Comparison of ENCODE assay signal across 25 mouse cellular contexts in the genomic region with DNA sequence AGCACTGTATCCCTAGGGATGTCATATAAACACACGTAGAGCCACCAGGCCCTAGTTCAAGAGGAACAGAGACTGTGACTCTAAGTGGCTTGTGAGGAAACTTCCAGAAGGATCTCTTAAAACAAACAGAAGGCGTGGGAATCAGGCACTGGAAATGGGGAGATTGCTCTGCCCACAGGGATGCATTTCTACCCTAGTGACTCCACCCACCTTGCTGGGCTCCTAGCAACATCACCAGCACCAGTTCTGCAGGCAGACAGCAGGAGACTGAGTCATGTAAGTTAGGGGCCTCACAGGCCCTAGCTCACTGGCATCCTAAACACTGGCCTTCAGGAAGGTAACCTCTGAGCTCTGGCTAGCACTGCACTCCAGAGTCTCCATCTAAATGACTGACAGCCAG. TPM values are rescaled to one million over a fixed set of nuclear protein-coding genes. Genes with fewer than 3 reads are reported as not detected.
DNase-seq lines count a peak whose midpoint lies in the region; ATAC-seq and TF ChIP-seq lines count a peak whose summit lies in the region.
"Had no signal": no experiment of that assay in that cellular context is flagged by ENCODE, and none has a peak within 500 bp of the region (broad histone marks: within the 10 kb centered on the region; RNA-seq: fewer than 3 reads in every experiment).

No protein-coding gene starts in this region.

- no peaks in the 10 kb centered on the region for H3K9me3 ChIP-seq in forebrain, embryonic 10.5 days
- no peaks in the 10 kb centered on the region for H3K9me3 ChIP-seq in forebrain, embryonic 11.5 days (ENCODE audit: control insufficient read depth, low read length)
- H3K9me3 ChIP-seq in midbrain, embryonic 11.5 days (ENCODE audit: control insufficient read depth, low read length), result no peaks in the 10 kb centered on the region
- no peaks in the 10 kb centered on the region for H3K9me3 ChIP-seq in midbrain, embryonic 13.5 days
- H3K9me3 ChIP-seq: embryonic facial prominence, embryonic 10.5 days; embryonic facial prominence, embryonic 12.5 days; forebrain, embryonic 13.5 days; forebrain, embryonic 15.5 days had no signal

- H3K27ac ChIP-seq in forebrain, embryonic 10.5 days, result peak overlapping the region; percentile 53; the same call in 1 of the 2 replicates
- H3K27ac ChIP-seq in forebrain, embryonic 11.5 days (ENCODE audit: low read depth, low read length), result no peak overlapping the region
- peak overlapping the region; percentile 33; the same call in 1 of the 2 replicates for H3K27ac ChIP-seq in layer of hippocampus, adult 2 months
- H3K27ac ChIP-seq in midbrain, embryonic 11.5 days (ENCODE audit: low read depth, low read length), result no peak overlapping the region
- H3K27ac ChIP-seq in midbrain, embryonic 13.5 days, result no peak overlapping the region
- H3K27ac ChIP-seq: embryonic facial prominence, embryonic 10.5 days; embryonic facial prominence, embryonic 12.5 days; forebrain, embryonic 13.5 days; forebrain, embryonic 15.5 days had no signal

- H3K36me3 ChIP-seq in forebrain, embryonic 10.5 days (replicated peaks), result no peaks in the 10 kb centered on the region
- H3K36me3 ChIP-seq in forebrain, embryonic 11.5 days (ENCODE audit: control insufficient read depth, insufficient read depth, low read length), result no peaks in the 10 kb centered on the region
- H3K36me3 ChIP-seq in midbrain, embryonic 11.5 days (ENCODE audit: control insufficient read depth, insufficient read depth, low read length), result no peaks in the 10 kb centered on the region
- no peaks in the 10 kb centered on the region for H3K36me3 ChIP-seq in midbrain, embryonic 13.5 days
- H3K36me3 ChIP-seq: embryonic facial prominence, embryonic 10.5 days; embryonic facial prominence, embryonic 12.5 days; forebrain, embryonic 15.5 days had no signal

- no peak overlapping the region for H3K4me2 ChIP-seq in forebrain, embryonic 11.5 days (ENCODE audit: low read depth, low read length, severe bottlenecking)
- H3K4me2 ChIP-seq in midbrain, embryonic 11.5 days, result no peak overlapping the region
- no peak overlapping the region for H3K4me2 ChIP-seq in midbrain, embryonic 13.5 days (replicated peaks)
- H3K4me2 ChIP-seq: embryonic facial prominence, embryonic 12.5 days; forebrain, embryonic 13.5 days; forebrain, embryonic 15.5 days had no signal

- no peak for TF ChIP-seq CTCF in layer of hippocampus, adult 2 months (conservative IDR thresholded peaks at IDR 0.05)

- ATAC-seq in forebrain, embryonic 11.5 days (replicated peaks; ENCODE audit: low FRiP score), result no peak
- ATAC-seq in midbrain, embryonic 11.5 days (ENCODE audit: low FRiP score), result no peak
- no peak for ATAC-seq in midbrain, embryonic 13.5 days
- ATAC-seq: forebrain, embryonic 13.5 days; forebrain, embryonic 15.5 days; forebrain, postnatal 0 days had no signal

- H3K27me3 ChIP-seq in forebrain, embryonic 10.5 days (ENCODE audit: poor library complexity, severe bottlenecking), result peaks cover 100% of the 10 kb centered on the region
- H3K27me3 ChIP-seq in forebrain, embryonic 11.5 days (ENCODE audit: control insufficient read depth, insufficient read depth, low read length), result peaks cover 19% of the 10 kb centered on the region
- H3K27me3 ChIP-seq in midbrain, embryonic 11.5 days (ENCODE audit: control insufficient read depth, insufficient read depth, low read length), result peaks cover 13% of the 10 kb centered on the region
- H3K27me3 ChIP-seq in midbrain, embryonic 13.5 days, result peaks cover 34% of the 10 kb centered on the region

- H3K9ac ChIP-seq in forebrain, embryonic 11.5 days (ENCODE audit: low read length), result no peak overlapping the region
- H3K9ac ChIP-seq in midbrain, embryonic 11.5 days (ENCODE audit: low read length), result no peak overlapping the region
- no peak overlapping the region for H3K9ac ChIP-seq in midbrain, embryonic 13.5 days (replicated peaks)
- H3K9ac ChIP-seq: embryonic facial prominence, embryonic 12.5 days; forebrain, embryonic 13.5 days; forebrain, embryonic 15.5 days; forebrain, postnatal 0 days had no signal

- 88% methylated on average over 2 of the region's 2 CpGs for WGBS in forebrain, embryonic 10.5 days
- 85% methylated on average over 2 of the region's 2 CpGs for WGBS in forebrain, embryonic 11.5 days
- 78% methylated on average over 2 of the region's 2 CpGs for WGBS in midbrain, embryonic 11.5 days
- WGBS in midbrain, embryonic 13.5 days, result 90% methylated on average over 2 of the region's 2 CpGs

- DNase-seq in forebrain, embryonic 10.5 days (ENCODE audit: extremely low spot score, low spot score), result no peak
- no peak for DNase-seq in forebrain, embryonic 11.5 days (ENCODE audit: low spot score)
- peak in 1 of 2 experiments; percentile 49 for DNase-seq in layer of hippocampus, adult 2 months (ENCODE audit: low spot score in 2 of 2)
- no peak for DNase-seq in layer of hippocampus, adult 11-12 months (ENCODE audit: low spot score)
- peak; percentile 75 for DNase-seq in midbrain, embryonic 11.5 days (ENCODE audit: low spot score, missing footprints)
- peak; percentile 38 for DNase-seq in 3T3-L1 (ENCODE audit: low read depth, low spot score)
- no peak for DNase-seq in lung, postnatal 14 days
- DNase-seq: adrenal gland, adult 2 months; adrenal gland, postnatal 10 days; adrenal gland, postnatal 25 days; cerebellum, adult 11-12 months; cerebellum, adult 2 months; cerebellum, adult 9-10 months; cerebellum, postnatal 10 days; cerebellum, postnatal 25 days; forebrain, postnatal 0 days had no signal

- H3K4me1 ChIP-seq in forebrain, embryonic 10.5 days, result peaks cover 50% of the 10 kb centered on the region
- H3K4me1 ChIP-seq in forebrain, embryonic 11.5 days (replicated peaks; ENCODE audit: control insufficient read depth, insufficient read depth, low read length), result peaks cover 15% of the 10 kb centered on the region; the same call in 1 of the 2 replicates
- H3K4me1 ChIP-seq in midbrain, embryonic 11.5 days (ENCODE audit: control insufficient read depth, insufficient read depth, low read length), result peaks cover 24% of the 10 kb centered on the region
- peaks cover 30% of the 10 kb centered on the region for H3K4me1 ChIP-seq in midbrain, embryonic 13.5 days (replicated peaks)

- no peak overlapping the region for H3K4me3 ChIP-seq in forebrain, embryonic 10.5 days
- H3K4me3 ChIP-seq in forebrain, embryonic 11.5 days (ENCODE audit: low read depth, low read length), result no peak overlapping the region
- no peak overlapping the region for H3K4me3 ChIP-seq in layer of hippocampus, adult 2 months
- no peak overlapping the region for H3K4me3 ChIP-seq in midbrain, embryonic 11.5 days (ENCODE audit: low read depth, low read length)
- no peak overlapping the region for H3K4me3 ChIP-seq in midbrain, embryonic 13.5 days (replicated peaks)
- H3K4me3 ChIP-seq: embryonic facial prominence, embryonic 10.5 days; embryonic facial prominence, embryonic 12.5 days; forebrain, embryonic 13.5 days; forebrain, embryonic 15.5 days had no signal

RNA-seq across cellular contexts. Expression of a gene that starts 4.5 kb away (rescaled TPM):
- polyA plus RNA-seq in forebrain, embryonic 10.5 days (2016; fragmentation: Nextera tagmentation; extraction: Ambion mirVana), result 60.7 and 78.7 TPM in 2 replicates
- polyA plus RNA-seq in forebrain, embryonic 11.5 days (2014; fragmentation: Nextera tagmentation; extraction: Ambion mirVana), result 92.1 and 92.3 TPM in 2 replicates
- not detected for total RNA-seq in layer of hippocampus, adult 2 months (2021)
- polyA plus RNA-seq in midbrain, embryonic 11.5 days (2014; fragmentation: Nextera tagmentation; extraction: Ambion mirVana), result 89.0 and 104 TPM in 2 replicates
- 61.2 and 66.9 TPM in 2 replicates for polyA plus RNA-seq in midbrain, embryonic 13.5 days (2015; fragmentation: Nextera tagmentation; extraction: Ambion mirVana)
- total RNA-seq: adrenal gland, postnatal 10 days; adrenal gland, postnatal 25 days had no signal
- polyA plus RNA-seq: cerebellum, adult 2 months; cortical plate, adult 2 months had no signal

RNA-seq across cellular contexts. Expression of a gene that starts 23.0 kb away (rescaled TPM):
- 24.6 and 26.7 TPM in 2 replicates for polyA plus RNA-seq in forebrain, embryonic 10.5 days (2016; fragmentation: Nextera tagmentation; extraction: Ambion mirVana)
- polyA plus RNA-seq in forebrain, embryonic 11.5 days (2014; fragmentation: Nextera tagmentation; extraction: Ambion mirVana), result 29.2 and 31.1 TPM in 2 replicates
- total RNA-seq in layer of hippocampus, adult 2 months (2021), result 10 to 100 TPM; 26.2 to 33.8 TPM
- polyA plus RNA-seq in midbrain, embryonic 11.5 days (2014; fragmentation: Nextera tagmentation; extraction: Ambion mirVana), result 28.0 TPM in 2 replicates
- 36.4 and 37.8 TPM in 2 replicates for polyA plus RNA-seq in midbrain, embryonic 13.5 days (2015; fragmentation: Nextera tagmentation; extraction: Ambion mirVana)

RNA-seq across cellular contexts. Expression of a gene that starts 44.7 kb away (rescaled TPM):
- polyA plus RNA-seq in forebrain, embryonic 10.5 days (2016; fragmentation: Nextera tagmentation; extraction: Ambion mirVana), result not detected in 2 replicates
- not detected in 2 replicates for polyA plus RNA-seq in forebrain, embryonic 11.5 days (2014; fragmentation: Nextera tagmentation; extraction: Ambion mirVana)
- not detected for total RNA-seq in layer of hippocampus, adult 2 months (2021)
- polyA plus RNA-seq in midbrain, embryonic 11.5 days (2014; fragmentation: Nextera tagmentation; extraction: Ambion mirVana), result not detected in 2 replicates
- not detected in 2 replicates for polyA plus RNA-seq in midbrain, embryonic 13.5 days (2015; fragmentation: Nextera tagmentation; extraction: Ambion mirVana)
- total RNA-seq: adrenal gland, adult 2 months; adrenal gland, postnatal 10 days; adrenal gland, postnatal 25 days; adrenal gland, postnatal 4 days; forebrain, postnatal 0 days; MEL had no signal
- polyA plus RNA-seq: adrenal gland, adult 2 months; C2C12; cerebellum, adult 2 months; cortical plate, adult 2 months; forebrain, embryonic 13.5 days; forebrain, embryonic 15.5 days; forebrain, postnatal 0 days had no signal

RNA-seq across cellular contexts. Expression of a gene that starts 47.9 kb away (rescaled TPM):
- 233 and 246 TPM in 2 replicates for polyA plus RNA-seq in forebrain, embryonic 10.5 days (2016; fragmentation: Nextera tagmentation; extraction: Ambion mirVana)
- 238 and 268 TPM in 2 replicates for polyA plus RNA-seq in forebrain, embryonic 11.5 days (2014; fragmentation: Nextera tagmentation; extraction: Ambion mirVana)
- 10 to 100 TPM; 43.7 to 48.3 TPM for total RNA-seq in layer of hippocampus, adult 2 months (2021)
- polyA plus RNA-seq in midbrain, embryonic 11.5 days (2014; fragmentation: Nextera tagmentation; extraction: Ambion mirVana), result 285 and 288 TPM in 2 replicates
- 141 and 143 TPM in 2 replicates for polyA plus RNA-seq in midbrain, embryonic 13.5 days (2015; fragmentation: Nextera tagmentation; extraction: Ambion mirVana)

RNA-seq across cellular contexts. Expression of a gene that starts 54.0 kb away (rescaled TPM):
- 0.98 and 1.2 TPM in 2 replicates for polyA plus RNA-seq in forebrain, embryonic 10.5 days (2016; fragmentation: Nextera tagmentation; extraction: Ambion mirVana)
- 1.9 and 2.8 TPM in 2 replicates for polyA plus RNA-seq in forebrain, embryonic 11.5 days (2014; fragmentation: Nextera tagmentation; extraction: Ambion mirVana)
- under 1 TPM in 1 of 2 experiments, not detected in 1; 0.31 TPM for total RNA-seq in layer of hippocampus, adult 2 months (2021)
- polyA plus RNA-seq in midbrain, embryonic 11.5 days (2014; fragmentation: Nextera tagmentation; extraction: Ambion mirVana), result 1.1 TPM in 2 replicates
- polyA plus RNA-seq in midbrain, embryonic 13.5 days (2015; fragmentation: Nextera tagmentation; extraction: Ambion mirVana), result 5.9 and 7.6 TPM in 2 replicates
- total RNA-seq: MEL had no signal
- polyA plus RNA-seq: C2C12 had no signal

Comparison
In these comparisons a context has a peak if more than half of its experiments do, and no peak if none do; other contexts are left out.
1. H3K27ac ChIP-seq: peak in forebrain, embryonic 10.5 days (single experiment) and layer of hippocampus, adult 2 months (single experiment); none in forebrain, embryonic 11.5 days (single experiment), midbrain, embryonic 11.5 days (single experiment) and midbrain, embryonic 13.5 days (single experiment).
2. DNase-seq: peak in midbrain, embryonic 11.5 days (single experiment) and 3T3-L1 (single experiment); none in forebrain, embryonic 10.5 days (single experiment), forebrain, embryonic 11.5 days (single experiment), layer of hippocampus, adult 11-12 months (single experiment) and lung, postnatal 14 days (single experiment).